In the genomic region with DNA sequence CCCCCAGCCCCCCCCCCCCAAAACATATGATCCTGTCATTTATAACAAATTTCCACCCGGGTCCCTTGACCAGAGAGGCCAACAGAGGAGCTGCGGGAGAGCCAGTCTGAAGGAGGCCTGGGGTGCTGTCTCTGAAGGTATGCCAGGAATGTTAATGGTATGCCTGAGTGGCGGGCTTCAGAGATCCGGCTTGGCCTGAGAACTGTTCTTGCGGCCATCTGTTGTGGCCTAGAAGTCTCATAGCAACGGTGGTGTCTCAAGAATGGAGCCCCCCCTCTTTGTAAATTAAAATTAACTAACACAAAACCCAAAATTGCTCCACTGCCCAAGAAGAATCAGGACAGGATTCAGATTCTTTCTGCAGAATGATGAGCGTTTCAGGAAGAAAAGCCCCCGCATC, we compare ENCODE assay signal across 8 mouse cellular contexts.
DNase-seq lines count a peak whose midpoint lies in the region; ATAC-seq lines count a peak whose summit lies in the region.

No protein-coding gene starts in this region.

- H3K4me1 ChIP-seq in embryonic facial prominence, embryonic 10.5 days = peaks cover 56% of the 10 kb centered on the region

- WGBS in embryonic facial prominence, embryonic 10.5 days = 10% methylated on average over 8 of the region's 8 CpGs

- peak; percentile 71 for DNase-seq in kidney, adult 11 months
- DNase-seq in kidney, adult 18-20 months = no peak
- peak; percentile 80 for DNase-seq in embryonic facial prominence, embryonic 10.5 days (ENCODE audit: low spot score)
- DNase-seq in kidney, adult 9 months = peak; percentile 54
- peak; percentile 86 for DNase-seq in mesoderm, embryonic 11.5 days (ENCODE audit: low read depth, low spot score)
- DNase-seq in right cerebral cortex, adult 18-20 months = no peak
- DNase-seq in testis, postnatal 10 days (ENCODE audit: low spot score) = no peak

- no peaks in the 10 kb centered on the region for H3K36me3 ChIP-seq in embryonic facial prominence, embryonic 10.5 days (replicated peaks)

- no peaks in the 10 kb centered on the region for H3K9me3 ChIP-seq in embryonic facial prominence, embryonic 10.5 days

- H3K27me3 ChIP-seq in embryonic facial prominence, embryonic 10.5 days (replicated peaks; ENCODE audit: low read depth, poor library complexity, severe bottlenecking) = peaks cover 15% of the 10 kb centered on the region

- H3K4me3 ChIP-seq in embryonic facial prominence, embryonic 10.5 days = no peak overlapping the region

- peak overlapping the region; percentile 78; the same call in 1 of the 2 replicates for H3K27ac ChIP-seq in embryonic facial prominence, embryonic 10.5 days (replicated peaks)

- ATAC-seq in granulocyte monocyte progenitor cell, adult 5-6 weeks (replicated peaks; ENCODE audit: poor library complexity, severe bottlenecking) = no peak

Comparison
In these comparisons a context has a peak if more than half of its experiments do, and no peak if none do; other contexts are left out.
1. DNase-seq: peak in kidney, adult 11 months (single experiment), embryonic facial prominence, embryonic 10.5 days (single experiment), kidney, adult 9 months (single experiment) and mesoderm, embryonic 11.5 days (single experiment); none in kidney, adult 18-20 months (single experiment), right cerebral cortex, adult 18-20 months (single experiment) and testis, postnatal 10 days (single experiment).